Mouse (Mus musculus) ES-Bruce4 (cell line): Measurements from ENCODE around the gene Bfsp1.

ENCODE experiments used
- CTCF ChIP-seq: IDR thresholded peaks from one replicate; pipeline ENCODE4 v1.8.1; 2011; ENCODE audit warnings: low read depth, low read length
- EP300 ChIP-seq: IDR thresholded peaks from 2 replicates; pipeline ENCODE4 v1.6.1; 2011; ENCODE audit warnings: low read depth, low read length; ENCODE audit not compliant: insufficient read depth

DNA sequence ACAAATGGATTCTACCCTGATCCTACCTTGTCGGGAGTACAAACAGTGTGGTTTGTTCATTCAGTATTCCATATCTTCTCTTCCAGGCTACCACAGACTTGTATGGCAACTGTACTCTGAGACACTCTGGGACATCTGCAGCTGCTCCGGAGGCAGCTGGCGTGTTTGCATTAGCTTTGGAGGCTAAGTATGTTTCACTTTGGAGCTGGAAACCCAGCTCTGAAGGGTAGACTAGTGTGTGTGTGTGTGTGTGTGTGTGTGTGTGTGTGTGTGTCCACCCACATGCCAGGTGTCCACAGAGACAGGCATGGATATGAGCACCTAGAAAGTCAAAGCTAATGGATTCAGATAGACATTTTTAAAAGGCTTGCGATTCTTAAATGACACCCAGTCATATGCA is 67.1 kb downstream of the Bfsp1 start:
- TF ChIP-seq CTCF (no peak), EP300 (no peak)
